Mouse (Mus musculus): Measurements from ENCODE around the gene Pmpcb.
"Not testable (repeated sequence)": the region's sequence is repeated elsewhere in the genome, so short reads cannot be mapped to it uniquely, and the experiment has no call there.

Gene Pmpcb

DNA sequence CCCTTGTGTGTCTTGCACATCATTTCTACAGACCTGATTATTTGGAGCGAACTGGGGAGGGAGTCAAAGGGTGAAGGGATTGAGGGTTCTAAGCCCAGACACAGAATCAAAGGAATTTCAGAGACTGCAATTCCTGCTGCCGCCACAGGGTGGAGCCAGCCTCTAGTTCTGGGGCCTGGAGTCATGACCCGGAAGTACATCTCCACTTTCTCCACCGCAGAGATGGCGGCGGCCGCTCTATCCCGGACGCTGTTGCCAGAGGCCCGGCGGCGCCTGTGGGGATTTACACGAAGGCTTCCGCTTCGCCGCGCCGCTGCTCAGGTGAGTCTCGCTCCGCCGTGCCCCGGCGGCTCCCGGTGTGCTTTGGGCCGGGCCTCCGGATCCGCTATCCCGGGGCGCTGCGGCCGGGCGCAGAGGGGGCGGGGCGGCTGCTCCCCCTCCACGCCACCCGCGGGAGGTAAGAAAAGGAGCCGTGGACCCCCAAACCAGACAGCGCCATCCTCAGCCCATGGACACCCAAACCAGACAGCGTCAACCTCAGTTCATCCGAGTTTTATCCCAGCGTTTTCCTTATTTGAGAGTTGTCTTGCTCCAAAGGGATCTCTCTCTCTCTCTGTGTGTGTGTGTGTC lies at the start of gene Pmpcb:
Gene Pmpcb (plus strand): TSS at position 186 of the 630 bp plus-strand sequence.
- in situ Hi-C loops (cut with MboI), result no loop called here

DNA sequence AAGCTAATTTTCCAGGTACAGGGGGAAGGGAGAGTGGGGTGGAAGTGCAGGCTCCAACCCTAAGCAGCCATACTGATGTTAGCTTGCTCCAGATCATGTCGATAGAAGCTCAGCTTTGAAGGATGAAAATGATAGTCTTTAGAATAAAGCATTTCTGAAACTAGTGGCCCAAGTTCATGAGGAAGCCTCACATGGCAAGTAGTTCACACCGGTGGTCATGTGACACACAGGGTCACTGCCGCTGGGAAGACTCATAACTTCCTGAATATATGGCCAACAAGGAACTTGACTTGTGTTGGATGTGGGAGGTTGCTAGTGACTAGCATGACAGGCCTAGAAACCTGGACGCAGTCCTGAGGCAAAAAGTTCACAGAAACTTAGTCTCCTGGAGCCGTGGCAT lies 44.7 kb upstream of the Pmpcb start:
- in situ Hi-C loops (cut with MboI), result no loop called here

DNA sequence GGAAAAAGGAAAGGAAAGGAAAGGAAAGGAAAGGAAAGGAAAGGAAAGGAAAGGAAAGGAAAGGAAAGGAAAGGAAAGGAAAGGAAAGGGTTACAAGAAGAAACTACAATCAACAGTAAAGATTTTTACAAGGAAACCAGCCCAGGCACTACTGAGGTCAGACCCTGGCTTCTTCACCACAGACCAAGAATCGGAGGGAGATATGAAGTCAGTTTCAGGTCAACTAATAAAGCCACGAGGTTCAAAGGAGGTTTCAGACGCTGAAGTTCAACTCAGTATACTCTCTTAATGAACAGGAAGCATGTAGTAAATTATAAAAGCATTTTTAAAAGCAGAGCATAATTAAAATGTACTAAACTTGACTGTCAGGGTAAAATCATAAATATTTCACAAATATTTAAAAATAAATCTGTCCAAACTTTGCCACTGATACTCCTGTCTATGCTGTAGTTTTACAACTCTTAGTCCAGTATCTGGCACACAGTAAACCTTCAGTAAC lies 43.5 kb upstream of the Pmpcb start:
- in situ Hi-C loops (cut with MboI), result no loop called here

DNA sequence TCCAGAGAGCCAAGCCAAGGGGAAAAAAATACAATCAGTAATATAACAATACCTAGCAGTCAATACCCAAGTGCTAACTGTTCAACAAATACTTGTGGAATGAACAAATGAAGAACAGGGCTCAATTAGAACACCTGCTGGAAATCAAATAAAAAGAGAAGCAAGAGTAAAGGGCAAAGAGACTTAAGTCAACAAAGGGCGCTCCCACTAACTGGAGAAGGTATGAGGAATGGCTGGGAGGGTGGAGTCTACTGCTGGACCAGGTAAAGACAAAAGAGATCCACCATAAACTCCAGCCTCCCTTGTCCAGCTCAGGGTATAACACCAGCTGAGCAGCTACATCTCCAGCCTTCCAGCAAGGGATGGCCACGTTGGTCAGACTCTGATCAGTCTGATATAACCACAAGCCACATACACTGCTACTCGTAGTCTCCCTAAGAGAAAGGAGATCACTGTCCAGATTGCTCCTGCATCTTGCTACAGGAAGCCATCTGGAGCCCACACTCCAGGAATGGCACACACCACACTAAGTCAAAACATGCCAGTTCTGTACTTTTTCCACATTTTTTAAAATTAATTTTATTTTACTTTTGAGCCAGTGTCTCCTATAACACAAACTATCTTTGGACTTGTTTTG lies 42.0 kb upstream of the Pmpcb start:
- in situ Hi-C loops (cut with MboI), result no loop called here

DNA sequence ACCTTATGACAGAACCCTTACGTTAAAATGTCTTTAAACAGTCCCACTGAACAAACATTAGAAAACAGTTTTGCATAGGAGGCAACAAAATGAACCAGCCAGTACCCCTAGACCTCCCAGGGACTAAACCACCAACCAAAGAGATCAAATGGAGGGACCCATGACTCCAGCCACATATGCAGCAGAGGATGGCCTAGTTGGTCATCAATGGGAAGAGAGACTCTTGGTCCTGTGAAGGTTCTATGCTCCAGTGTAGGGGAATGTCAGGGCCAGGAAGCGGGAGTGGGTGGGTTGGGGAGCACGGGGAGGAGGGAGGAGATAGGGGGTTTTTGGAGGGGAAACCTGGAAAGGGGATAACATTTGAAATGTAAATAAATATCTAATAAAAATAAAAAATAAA lies 37.4 kb upstream of the Pmpcb start:
- in situ Hi-C loops (cut with MboI), result not testable (repeated sequence)

DNA sequence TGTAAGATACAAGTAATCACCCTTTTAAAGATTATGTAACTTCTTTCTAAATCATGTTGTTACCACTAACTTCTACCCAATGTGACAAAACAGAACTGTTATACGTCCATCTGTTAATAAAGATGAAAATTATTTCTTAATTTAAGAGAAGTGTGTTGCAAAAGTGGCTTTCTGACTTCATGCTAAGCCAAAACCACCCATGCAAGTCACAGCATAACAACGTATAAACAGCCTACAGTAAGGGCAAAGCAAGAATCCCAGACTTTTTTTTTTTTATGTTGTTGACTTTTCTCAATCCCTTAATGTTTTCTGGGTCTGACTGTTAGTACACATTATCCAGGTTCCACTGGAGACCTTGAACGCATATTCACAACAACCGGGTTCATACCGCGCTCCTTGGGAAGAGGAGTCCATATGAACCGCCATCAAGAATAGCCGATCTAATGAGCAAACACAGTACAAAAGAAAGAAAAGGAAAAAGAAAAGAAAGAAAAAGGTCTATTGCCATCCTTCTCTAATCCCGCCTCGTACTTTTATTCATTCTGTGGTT lies 36.6 kb upstream of the Pmpcb start:
- in situ Hi-C loops (cut with MboI), result no loop called here

DNA sequence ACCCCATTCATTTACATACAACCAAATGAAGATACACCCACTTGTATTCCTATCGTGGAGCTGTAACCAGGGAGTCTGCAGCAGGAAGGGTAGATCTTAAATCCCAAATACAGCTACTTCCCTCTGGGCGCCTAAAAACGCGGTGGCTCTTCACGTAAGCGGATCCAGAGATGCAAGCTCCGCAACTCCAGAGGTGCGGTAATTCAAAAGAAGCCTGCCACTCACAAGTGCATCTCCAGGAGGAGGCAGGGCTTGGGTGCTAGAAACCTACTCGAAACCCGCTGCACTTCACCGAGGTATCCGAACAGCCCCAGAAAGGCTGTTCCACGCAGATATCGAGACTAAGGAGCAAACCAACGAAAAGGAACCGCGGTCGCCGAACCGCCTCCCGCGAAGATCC lies 36.0 kb upstream of the Pmpcb start:
- in situ Hi-C loops (cut with MboI), result no loop called here

DNA sequence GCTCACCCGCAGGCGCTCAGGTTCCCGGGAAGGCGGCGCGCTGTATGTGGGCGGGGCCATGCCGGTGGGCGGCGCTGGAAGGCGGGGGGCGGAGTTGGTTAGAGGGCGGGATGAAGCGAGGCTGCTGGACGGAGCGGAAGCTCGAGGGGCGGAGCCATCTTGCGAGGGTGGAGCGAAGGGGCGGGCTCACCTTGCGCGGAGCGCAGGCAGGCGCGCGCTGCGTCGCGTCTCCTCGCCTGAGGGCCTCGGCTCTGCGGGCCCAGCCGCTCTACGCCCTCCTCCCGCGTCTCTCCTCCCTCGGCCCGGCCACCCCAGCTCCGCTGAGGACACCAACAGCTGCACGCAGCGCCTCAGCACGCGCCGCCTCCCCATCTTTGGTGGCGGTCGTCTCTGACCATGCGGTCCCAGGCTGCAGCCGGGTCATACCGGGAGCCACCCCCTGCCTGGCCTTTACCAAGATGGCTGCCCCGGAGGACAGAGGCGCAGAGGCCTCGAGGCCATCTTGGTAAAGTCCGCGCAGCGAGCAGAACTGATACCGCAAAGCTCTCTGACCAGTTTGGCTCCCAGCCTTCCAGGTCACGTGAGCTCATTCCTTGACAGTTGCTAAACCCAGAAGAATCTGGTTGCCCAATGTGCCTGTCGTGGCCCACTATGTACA lies 35.5 kb upstream of the Pmpcb start, which contains the start of gene Napepld:
Gene Napepld (minus strand): TSS at position 46 of the 658 bp plus-strand sequence.
- in situ Hi-C loops (cut with MboI), result no loop called here

DNA sequence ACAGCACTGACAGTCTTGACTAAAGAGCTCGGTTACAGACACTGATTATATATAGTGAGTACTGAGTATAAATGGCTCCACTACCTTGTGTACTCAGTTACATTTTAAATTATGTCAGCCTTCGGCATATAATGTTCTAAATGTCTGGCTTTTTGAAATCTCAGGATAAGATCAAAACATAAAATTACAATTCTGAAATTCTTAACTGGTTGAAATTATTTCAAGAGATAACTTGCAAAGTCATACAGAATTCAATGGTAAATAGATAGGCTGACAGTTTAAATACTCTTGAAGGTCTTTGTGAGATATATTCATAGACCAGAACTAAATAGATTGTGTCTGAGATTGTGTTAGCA lies 35.0 kb upstream of the Pmpcb start:
- in situ Hi-C loops (cut with MboI), result no loop called here

DNA sequence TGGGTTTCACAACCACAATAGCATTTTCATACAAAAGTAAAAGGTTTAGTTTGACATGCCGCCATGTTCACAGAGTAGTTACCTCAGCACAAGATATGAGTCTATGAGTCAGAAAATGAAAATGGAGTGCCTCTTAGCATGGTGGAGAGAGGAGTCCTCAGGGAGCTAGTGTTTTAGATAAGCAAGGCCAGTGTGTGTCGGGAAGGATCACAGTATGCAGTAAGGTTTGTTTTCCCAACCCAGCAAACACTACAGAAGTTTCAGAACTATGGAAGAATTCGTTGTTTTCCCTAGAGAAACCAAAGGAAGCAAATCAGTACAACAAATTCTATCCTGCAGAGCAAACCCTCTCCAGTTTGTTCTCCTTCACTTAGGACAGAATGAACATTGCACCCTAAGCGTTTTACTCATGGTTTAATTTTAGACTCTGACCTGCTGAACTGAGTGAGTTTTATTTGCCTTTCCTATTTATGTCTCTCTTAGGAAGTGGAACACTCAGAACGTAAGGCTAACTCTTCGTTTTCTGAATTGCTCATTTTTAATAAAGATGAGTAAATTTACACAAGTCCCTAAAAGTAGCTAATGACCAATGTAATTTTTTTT lies 34.0 kb upstream of the Pmpcb start:
- in situ Hi-C loops (cut with MboI), result no loop called here

DNA sequence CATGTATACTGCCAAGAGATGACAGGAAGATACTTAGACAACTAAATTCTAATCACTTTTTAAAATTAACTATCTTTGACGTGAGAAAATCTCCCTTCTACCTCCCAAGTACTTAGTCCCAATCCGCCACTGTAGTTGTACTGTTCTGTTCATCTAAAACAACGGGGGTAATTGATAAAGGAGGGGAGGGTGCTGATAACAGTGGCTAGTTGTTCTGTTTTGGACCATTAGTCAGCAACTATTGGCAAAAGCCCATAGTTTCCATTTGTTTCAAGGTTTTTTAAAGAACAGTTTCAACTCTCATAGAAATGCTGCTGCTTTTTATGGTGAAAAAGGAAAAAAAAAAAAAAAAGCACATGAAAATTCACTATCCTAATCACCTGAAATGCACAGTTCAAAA lies 33.2 kb upstream of the Pmpcb start:
- in situ Hi-C loops (cut with MboI), result no loop called here

DNA sequence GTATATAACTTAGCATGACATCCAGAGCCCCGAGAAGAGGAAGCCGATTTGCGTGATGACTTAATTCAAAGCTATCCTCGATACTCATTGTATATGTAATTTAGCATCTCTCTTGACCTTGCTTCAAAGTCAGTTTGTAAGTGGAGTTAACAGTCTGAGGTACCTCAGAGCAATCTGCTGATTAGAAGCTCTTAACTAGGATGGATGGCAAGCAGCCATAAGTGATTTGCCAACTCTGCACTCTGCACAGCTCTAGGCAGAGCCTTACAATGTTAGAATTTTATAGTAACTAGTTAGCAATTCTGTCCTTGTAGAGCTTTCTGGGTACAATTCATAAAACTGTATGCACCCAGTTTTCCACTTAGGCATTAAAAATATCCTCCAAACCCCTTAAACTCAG lies 30.4 kb upstream of the Pmpcb start:
- in situ Hi-C loops (cut with MboI), result no loop called here

DNA sequence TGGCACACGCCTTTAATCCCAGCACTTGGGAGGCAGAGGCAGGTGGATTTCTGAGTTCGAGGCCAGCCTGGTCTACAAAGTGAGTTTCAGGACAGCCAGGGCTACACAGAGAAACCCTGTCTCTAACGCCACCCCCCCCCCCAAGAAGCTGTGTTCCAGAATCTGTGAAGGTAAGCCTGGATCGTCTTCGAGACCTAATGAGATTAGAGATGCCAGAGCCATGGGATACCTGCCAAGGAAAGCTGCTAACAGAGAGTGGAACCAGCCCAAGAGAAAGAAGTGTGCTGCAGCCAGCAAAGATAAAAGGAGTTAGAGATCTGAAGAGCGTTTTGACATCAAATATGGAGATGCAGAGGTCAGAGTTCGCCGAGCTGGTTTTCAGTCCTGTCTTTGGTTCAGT lies 28.9 kb upstream of the Pmpcb start:
- in situ Hi-C loops (cut with MboI), result not testable (repeated sequence)

DNA sequence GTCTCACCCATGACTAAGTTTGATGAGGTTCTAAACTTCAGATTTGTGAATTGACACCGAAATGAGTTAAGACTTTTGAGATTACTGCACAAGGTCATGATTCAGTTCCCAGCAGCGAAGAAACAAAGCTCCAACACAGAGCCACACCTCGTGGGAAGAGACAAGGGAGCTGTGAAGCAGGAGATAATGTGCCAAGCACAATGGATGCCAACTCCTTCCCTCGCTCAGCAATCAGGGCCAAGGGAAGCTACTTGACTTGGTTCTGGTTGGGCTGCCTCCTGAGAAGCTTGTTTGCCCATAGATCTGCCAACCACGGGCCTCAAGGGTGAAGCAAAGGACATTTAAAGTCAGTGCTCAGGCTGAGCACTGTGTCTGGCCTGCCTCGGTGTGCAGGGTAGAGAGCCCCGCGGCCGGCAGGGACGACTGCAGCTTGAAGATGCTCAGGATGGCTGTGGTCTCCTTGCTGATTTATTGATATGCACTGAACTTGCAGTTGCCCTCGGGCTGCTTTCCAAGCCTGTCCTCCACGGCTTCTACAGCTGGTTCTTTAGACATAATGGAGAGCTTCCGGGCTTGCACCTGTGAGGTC lies 24.7 kb upstream of the Pmpcb start:
- in situ Hi-C loops (cut with MboI), result no loop called here

DNA sequence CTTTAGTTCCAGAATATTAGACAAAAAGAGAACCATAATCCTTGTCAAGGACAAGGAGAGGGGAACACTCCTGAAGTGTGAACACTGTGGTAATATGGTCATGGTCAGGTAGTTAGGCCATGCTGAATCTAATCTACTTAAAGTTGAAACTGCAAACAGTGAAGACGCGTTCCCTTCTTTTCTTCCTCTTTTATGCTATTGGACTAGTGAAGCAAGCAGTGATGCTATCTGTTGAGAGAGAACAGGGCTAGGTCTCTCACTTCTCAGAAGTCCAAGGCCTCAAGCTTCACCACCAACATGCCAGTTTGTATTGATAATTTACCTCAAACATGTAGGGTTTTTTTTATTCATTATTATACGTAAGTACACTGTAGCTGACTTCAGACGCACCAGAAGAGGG lies 22.5 kb upstream of the Pmpcb start:
- in situ Hi-C loops (cut with MboI), result no loop called here

DNA sequence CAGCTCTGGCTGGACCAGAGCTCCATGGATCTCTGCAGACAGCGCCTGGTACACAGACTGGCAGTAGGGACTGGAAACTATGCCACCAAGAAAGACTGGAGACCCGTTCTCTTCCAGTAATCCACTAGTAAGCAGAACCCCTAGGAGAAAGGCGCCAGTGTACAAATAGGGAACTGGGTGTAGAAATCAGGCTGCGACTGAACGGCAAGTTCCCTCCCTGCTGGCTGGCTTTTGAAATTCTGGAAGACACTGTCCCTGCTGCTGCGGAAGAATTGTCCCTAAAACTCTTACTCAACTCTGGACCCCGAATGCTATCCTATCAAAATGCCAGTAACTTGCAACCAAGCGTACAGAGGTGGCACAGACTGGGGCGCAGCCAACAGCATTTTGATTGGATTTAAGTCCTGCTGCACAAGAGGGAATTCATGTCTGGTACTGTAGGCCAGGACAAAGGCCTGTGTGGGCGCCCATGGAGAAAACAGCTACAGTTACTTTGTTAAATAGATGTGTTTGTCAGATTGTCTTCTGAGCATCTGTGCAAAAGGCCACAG lies 19.7 kb upstream of the Pmpcb start:
- in situ Hi-C loops (cut with MboI), result no loop called here

DNA sequence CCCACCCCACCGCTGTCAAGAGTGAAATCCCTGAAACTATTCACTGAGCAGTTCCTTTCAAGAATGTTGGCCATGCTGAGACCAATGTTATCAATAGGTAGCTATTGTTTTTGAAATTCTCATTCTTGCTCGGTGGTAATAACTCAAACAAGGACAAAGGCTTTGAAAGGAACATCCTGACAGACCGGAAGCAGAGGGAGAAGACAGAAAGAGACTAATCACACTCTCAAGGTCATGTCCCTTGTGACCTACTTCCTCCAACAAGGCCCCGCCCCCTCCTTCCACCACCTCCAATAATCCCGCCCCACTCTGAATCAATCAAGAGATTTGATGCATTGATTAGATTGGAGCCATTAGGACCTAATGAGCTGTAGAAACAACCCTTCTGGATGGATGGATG lies 18.4 kb upstream of the Pmpcb start:
- in situ Hi-C loops (cut with MboI), result no loop called here

DNA sequence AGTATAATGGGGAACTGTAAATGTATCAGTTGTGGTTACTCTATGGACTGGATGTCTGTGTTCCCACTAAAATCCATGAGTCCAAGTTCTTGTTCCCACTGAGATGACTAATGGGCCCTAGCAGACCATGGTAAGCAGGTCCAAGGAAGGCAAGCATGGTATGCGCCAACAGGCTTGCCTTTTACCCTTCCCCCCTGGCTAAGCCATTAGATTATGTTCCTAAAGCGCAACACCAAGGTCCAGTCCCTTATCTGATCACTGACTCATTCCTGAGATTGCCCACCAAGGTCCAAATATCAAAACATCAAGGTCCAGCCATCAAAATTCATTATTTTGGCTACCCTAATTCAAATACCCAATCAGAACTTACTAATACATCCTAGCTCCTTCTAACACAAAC lies 17.7 kb upstream of the Pmpcb start:
- in situ Hi-C loops (cut with MboI), result no loop called here

DNA sequence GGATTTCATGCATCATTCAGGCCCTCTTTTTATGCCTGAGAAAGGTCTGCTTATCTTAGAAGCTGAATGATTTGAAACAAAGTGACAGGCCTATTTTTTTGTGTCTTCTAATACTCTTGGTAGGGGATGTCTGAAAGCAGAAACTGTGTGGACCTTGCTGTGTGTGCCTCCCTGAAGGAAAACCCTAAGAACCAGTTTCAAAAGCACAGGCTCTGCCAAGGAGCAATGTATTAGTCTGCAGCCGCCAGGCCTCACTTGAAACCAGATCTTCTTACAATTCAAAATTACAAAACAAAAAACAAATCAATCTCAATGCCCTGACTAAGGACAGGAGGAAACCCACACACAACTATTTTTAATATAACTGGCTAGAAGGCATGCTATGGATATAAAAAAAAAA lies 12.5 kb upstream of the Pmpcb start:
- in situ Hi-C loops (cut with MboI), result no loop called here

DNA sequence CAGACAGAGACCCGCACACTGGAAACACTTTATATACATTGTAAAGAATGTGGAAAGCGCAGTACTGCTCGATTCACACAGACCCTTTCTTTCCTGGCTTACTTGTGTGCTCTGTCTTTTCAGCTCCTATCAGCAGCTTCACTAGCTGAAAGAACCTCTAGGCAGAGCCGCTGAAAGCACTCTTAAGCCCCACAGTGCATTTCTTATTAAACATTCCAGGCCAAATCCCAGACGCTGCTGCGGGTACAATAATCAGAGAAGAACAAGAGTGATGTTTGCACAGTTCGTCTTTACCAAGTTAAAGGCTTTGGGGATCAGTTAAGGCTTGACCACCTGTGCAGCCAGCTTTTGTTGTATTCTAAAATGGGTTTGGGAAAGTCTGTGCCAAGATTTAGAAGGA lies 12.1 kb upstream of the Pmpcb start:
- in situ Hi-C loops (cut with MboI), result no loop called here

DNA sequence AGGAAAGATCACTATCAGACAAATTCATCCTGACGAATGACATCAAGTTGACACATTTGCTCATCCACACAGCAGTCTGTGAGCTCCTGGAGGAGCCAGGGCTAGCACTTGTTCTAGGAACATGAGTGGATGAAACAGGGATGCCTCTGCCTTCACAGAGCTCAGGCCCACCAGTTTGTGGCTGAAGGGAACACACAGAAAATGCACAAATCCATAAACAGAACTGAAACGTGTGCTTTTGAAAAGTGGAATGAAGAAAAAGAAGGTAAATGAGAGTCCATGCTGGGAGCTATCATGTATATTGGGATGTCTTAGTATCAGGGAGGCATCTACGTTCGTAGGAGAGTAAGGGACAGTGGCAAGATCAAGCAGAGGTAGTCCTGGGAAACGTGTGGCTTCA lies 7.8 kb upstream of the Pmpcb start:
- in situ Hi-C loops (cut with MboI), result no loop called here

Measured in mature B cell (primary cell).